Mouse (Mus musculus) heart, embryonic 10.5 days (tissue): ENCODE data around the gene Kdelr3. TPM values are rescaled to one million over a fixed set of nuclear protein-coding genes. Genes with fewer than 3 reads are reported as not detected.
A peak's percentile ranks its signal among the peaks of the same experiment; 100 is the strongest.

Source experiments
- DNase-seq: peaks from one replicate; pipeline ENCODE4 v3.0.0-alpha.2; 2017; ENCODE audit warnings: low spot score
- H3K27ac ChIP-seq: fragments of 300-500 bp; sonication (generic); 2 replicates; pipeline ENCODE4 v1.5.1; 2016; ENCODE audit warnings: mild to moderate bottlenecking
- H3K27me3 ChIP-seq: fragments of 300-500 bp; sonication (generic); 2 replicates; pipeline ENCODE4 v1.6.1; 2016; ENCODE audit warnings: mild to moderate bottlenecking; ENCODE audit not compliant: poor library complexity, insufficient read depth, severe bottlenecking
- H3K36me3 ChIP-seq: fragments of 300-500 bp; sonication (generic); 2 replicates; pipeline ENCODE4 v1.6.1; 2016; ENCODE audit warnings: mild to moderate bottlenecking, moderate library complexity
- H3K4me1 ChIP-seq: fragments of 300-500 bp; sonication (generic); 2 replicates; pipeline ENCODE4 v1.6.1; 2016; ENCODE audit warnings: mild to moderate bottlenecking
- H3K4me3 ChIP-seq: fragments of 300-500 bp; sonication (generic); 2 replicates; pipeline ENCODE4 v1.5.1; 2016; ENCODE audit warnings: mild to moderate bottlenecking, moderate library complexity
- H3K9me3 ChIP-seq: fragments of 300-500 bp; sonication (generic); 2 replicates; pipeline ENCODE4 v1.6.1; 2016; ENCODE audit warnings: mild to moderate bottlenecking, moderate library complexity
- WGBS: fragments of 180-500 bp; shearing (Covaris S2); methylation state at CpG from one replicate; pipeline ENCODE4 v1.1.7; 2016; 5-methylcytosine and 5-hydroxymethylcytosine counted together
- polyA plus RNA-seq: library from polyadenylated mRNA; unstranded; fragments of >200 nt; fragmentation: Nextera tagmentation; extraction: Ambion mirVana; gene quantifications from 2 replicates; pipeline ENCODE4 v1.2.1, GENCODE M21; 2016

Gene Kdelr3
- 29.8 and 40.5 TPM in 2 replicates for polyA plus RNA-seq

- Histone ChIP-seq H3K36me3 (no peaks in the 10 kb centered on the region), H3K27me3 (peaks cover 69% of the 10 kb centered on the region), H3K9me3 (no peaks in the 10 kb centered on the region), H3K27ac (peak within 1 kb of the TSS; percentile 86), H3K4me3 (peak within 1 kb of the TSS; percentile 75), H3K4me1 (peaks cover 55% of the 10 kb centered on the region)
- no peak for DNase-seq
- under 1% methylated on average over 71 of the region's 71 CpGs for WGBS
These were observed at the start of gene Kdelr3 for GRCm38 (mm10) chr15:79516171-79517096. Gene Kdelr3, plus strand, starts transcription at chr15:79516411.

GRCm38 (mm10) chr15:79466601-79467286 is 49.5 kb upstream of the Kdelr3 start:
- Histone ChIP-seq H3K27me3 (peaks cover 42% of the 10 kb centered on the region), H3K36me3 (peaks cover 4% of the 10 kb centered on the region; the same call in 1 of the 2 replicates), H3K4me3 (peak overlapping the region; percentile 28; the same call in 1 of the 2 replicates), H3K4me1 (peaks cover 27% of the 10 kb centered on the region), H3K9me3 (peaks cover 13% of the 10 kb centered on the region), H3K27ac (0 out of 2 replicates have a peak overlapping the region, but pooled peaks have one; percentile 32)
- 7% methylated on average over 18 of the region's 18 CpGs for WGBS
- DNase-seq = peak; percentile 83

GRCm38 (mm10) chr15:79469577-79469976 is 46.6 kb upstream of the Kdelr3 start:
- no peak for DNase-seq
- Histone ChIP-seq H3K27me3 (peaks cover 15% of the 10 kb centered on the region), H3K36me3 (no peaks in the 10 kb centered on the region), H3K27ac (no peak overlapping the region), H3K4me1 (peaks cover 17% of the 10 kb centered on the region), H3K4me3 (no peak overlapping the region), H3K9me3 (no peaks in the 10 kb centered on the region)
- WGBS = 69% methylated on average over 5 of the region's 5 CpGs

GRCm38 (mm10) chr15:79470583-79470982 is 45.6 kb upstream of the Kdelr3 start:
- no peaks in the 10 kb centered on the region for H3K36me3 ChIP-seq
- no peaks in the 10 kb centered on the region for H3K9me3 ChIP-seq
- DNase-seq = no peak
- peaks cover 12% of the 10 kb centered on the region for H3K27me3 ChIP-seq
- peak overlapping the region; percentile 46 for H3K4me3 ChIP-seq
- WGBS = 27% methylated on average over 17 of the region's 17 CpGs
- peak overlapping the region; percentile 29; the same call in 1 of the 2 replicates for H3K27ac ChIP-seq
- H3K4me1 ChIP-seq = peaks cover 16% of the 10 kb centered on the region

GRCm38 (mm10) chr15:79471095-79471494 is 45.1 kb upstream of the Kdelr3 start:
- Histone ChIP-seq H3K27me3 (peaks cover 12% of the 10 kb centered on the region), H3K27ac (peak overlapping the region; percentile 29; the same call in 1 of the 2 replicates), H3K4me3 (peak overlapping the region; percentile 46), H3K36me3 (no peaks in the 10 kb centered on the region), H3K9me3 (no peaks in the 10 kb centered on the region), H3K4me1 (peaks cover 16% of the 10 kb centered on the region)
- no peak for DNase-seq
- WGBS = 44% methylated on average over 10 of the region's 10 CpGs

GRCm38 (mm10) chr15:79473042-79473441 is 43.2 kb upstream of the Kdelr3 start:
- Histone ChIP-seq H3K27me3 (peaks cover under 1% of the 10 kb centered on the region; the same call in 1 of the 2 replicates), H3K36me3 (no peaks in the 10 kb centered on the region), H3K9me3 (no peaks in the 10 kb centered on the region), H3K4me3 (no peak overlapping the region), H3K27ac (no peak overlapping the region), H3K4me1 (peaks cover 20% of the 10 kb centered on the region)
- 80% methylated on average over 5 of the region's 5 CpGs for WGBS
- no peak for DNase-seq

GRCm38 (mm10) chr15:79473638-79474355 is 42.4 kb upstream of the Kdelr3 start:
- no peaks in the 10 kb centered on the region for H3K9me3 ChIP-seq
- H3K27me3 ChIP-seq = peaks cover 7% of the 10 kb centered on the region
- no peaks in the 10 kb centered on the region for H3K36me3 ChIP-seq
- peaks cover 27% of the 10 kb centered on the region for H3K4me1 ChIP-seq
- H3K27ac ChIP-seq = no peak overlapping the region
- WGBS = 49% methylated on average over 12 of the region's 12 CpGs
- H3K4me3 ChIP-seq = no peak overlapping the region
- DNase-seq = no peak

GRCm38 (mm10) chr15:79477227-79477626 is 39.0 kb upstream of the Kdelr3 start:
- no peak for DNase-seq
- H3K4me3 ChIP-seq = no peak overlapping the region
- H3K27ac ChIP-seq = peak overlapping the region; percentile 74
- no peaks in the 10 kb centered on the region for H3K36me3 ChIP-seq
- H3K4me1 ChIP-seq = peaks cover 35% of the 10 kb centered on the region
- 23% methylated on average over 6 of the region's 6 CpGs for WGBS
- peaks cover 40% of the 10 kb centered on the region for H3K27me3 ChIP-seq
- no peaks in the 10 kb centered on the region for H3K9me3 ChIP-seq

GRCm38 (mm10) chr15:79481181-79481688 is 35.0 kb upstream of the Kdelr3 start:
- 9% methylated on average over 15 of the region's 15 CpGs for WGBS
- H3K9me3 ChIP-seq = no peaks in the 10 kb centered on the region
- H3K36me3 ChIP-seq = no peaks in the 10 kb centered on the region
- H3K27ac ChIP-seq = no peak overlapping the region
- 0 out of 2 replicates have a peak overlapping the region, but pooled peaks have one; percentile 8 for H3K4me3 ChIP-seq
- peaks cover 35% of the 10 kb centered on the region for H3K4me1 ChIP-seq
- peaks cover 66% of the 10 kb centered on the region for H3K27me3 ChIP-seq
- DNase-seq = no peak

GRCm38 (mm10) chr15:79489463-79489862 is 26.7 kb upstream of the Kdelr3 start:
- Histone ChIP-seq H3K27ac (0 out of 2 replicates have a peak overlapping the region, but pooled peaks have one; percentile 7), H3K9me3 (no peaks in the 10 kb centered on the region), H3K4me3 (no peak overlapping the region), H3K4me1 (peaks cover 19% of the 10 kb centered on the region), H3K36me3 (no peaks in the 10 kb centered on the region), H3K27me3 (peaks cover 85% of the 10 kb centered on the region)
- 70% methylated on average over 11 of the region's 11 CpGs for WGBS
- DNase-seq = no peak

GRCm38 (mm10) chr15:79493527-79493926 is 22.7 kb upstream of the Kdelr3 start:
- 39% methylated on average over 18 of the region's 18 CpGs for WGBS
- Histone ChIP-seq H3K27me3 (peaks cover 91% of the 10 kb centered on the region), H3K4me3 (no peak overlapping the region), H3K36me3 (no peaks in the 10 kb centered on the region), H3K27ac (no peak overlapping the region), H3K4me1 (peaks cover 32% of the 10 kb centered on the region), H3K9me3 (no peaks in the 10 kb centered on the region)
- no peak for DNase-seq

- no peak overlapping the region for H3K4me3 ChIP-seq
- H3K27me3 ChIP-seq = peaks cover 94% of the 10 kb centered on the region
- peak overlapping the region; percentile 42; the same call in 1 of the 2 replicates for H3K27ac ChIP-seq
- H3K36me3 ChIP-seq = no peaks in the 10 kb centered on the region
- H3K4me1 ChIP-seq = peaks cover 51% of the 10 kb centered on the region
- WGBS = 65% methylated on average over 17 of the region's 17 CpGs
- H3K9me3 ChIP-seq = no peaks in the 10 kb centered on the region
- no peak for DNase-seq
These were observed 16.1 kb upstream of the Kdelr3 start for GRCm38 (mm10) chr15:79500110-79500509.
